Mouse (Mus musculus): ENCODE results near the gene Trappc1. TPM values are rescaled to one million over a fixed set of nuclear protein-coding genes. Genes with fewer than 3 reads are reported as not detected.
A peak's percentile ranks its signal among the peaks of the same experiment; 100 is the strongest.

Trappc1 gene
- polyA plus RNA-seq, 1 experiment: 118 TPM

DNA sequence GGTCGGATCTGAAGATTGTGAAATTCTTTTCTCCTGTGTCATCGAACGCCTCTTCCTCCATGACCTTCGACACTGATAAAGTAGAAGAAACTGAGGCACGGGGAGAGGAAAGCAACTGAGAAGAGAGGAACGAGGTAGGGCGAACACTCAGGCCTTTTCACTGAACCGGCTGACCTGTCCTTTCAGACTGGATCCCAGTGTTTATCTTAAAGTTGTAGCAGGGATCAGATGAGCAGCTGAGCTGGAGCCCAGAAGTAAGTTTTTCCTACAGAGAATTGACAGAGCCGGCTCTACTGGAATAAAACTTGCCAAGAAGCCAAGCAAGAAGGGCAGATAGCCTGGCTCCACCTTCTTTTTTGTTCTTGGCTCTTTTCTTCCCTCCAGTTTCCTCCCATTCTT lies 47.0 kb downstream of the Trappc1 start:
- TF ChIP-seq POLR2A (IDR thresholded peaks at IDR 0.05; ENCODE audit: borderline replicate concordance, extremely low read depth, insufficient read depth, insufficient read length, poor library complexity, severe bottlenecking): no peak
- TF ChIP-seq CTCF (IDR thresholded peaks at IDR 0.05; ENCODE audit: borderline replicate concordance, extremely low read depth, insufficient read depth, insufficient read length): no peak
- DNase-seq (ENCODE audit: low read depth): peak; percentile 39

DNA sequence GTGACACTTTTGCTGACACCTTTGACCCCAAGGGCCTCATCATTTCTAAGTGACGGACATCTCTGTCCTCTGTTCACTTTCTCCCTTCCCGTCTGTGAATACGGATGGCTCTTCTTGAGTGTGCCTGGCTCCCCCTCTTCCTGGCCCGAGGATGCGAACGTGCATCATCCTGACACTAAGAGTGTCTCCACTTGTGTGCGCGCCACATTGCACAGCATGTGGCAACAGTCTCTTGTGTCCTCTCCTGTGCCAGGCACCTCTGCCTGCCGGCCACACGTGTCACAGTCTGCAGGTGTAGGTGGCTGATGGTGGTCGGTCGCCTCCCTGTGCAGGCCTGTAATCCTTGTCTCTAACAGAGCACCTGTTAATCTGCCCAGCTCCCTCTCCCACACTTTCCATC lies 47.8 kb downstream of the Trappc1 start:
- no peak for DNase-seq (ENCODE audit: low read depth)
- TF ChIP-seq CTCF (IDR thresholded peaks at IDR 0.05; ENCODE audit: borderline replicate concordance, extremely low read depth, insufficient read depth, insufficient read length): no peak
- no peak for TF ChIP-seq POLR2A (IDR thresholded peaks at IDR 0.05; ENCODE audit: borderline replicate concordance, extremely low read depth, insufficient read depth, insufficient read length, poor library complexity, severe bottlenecking)

DNA sequence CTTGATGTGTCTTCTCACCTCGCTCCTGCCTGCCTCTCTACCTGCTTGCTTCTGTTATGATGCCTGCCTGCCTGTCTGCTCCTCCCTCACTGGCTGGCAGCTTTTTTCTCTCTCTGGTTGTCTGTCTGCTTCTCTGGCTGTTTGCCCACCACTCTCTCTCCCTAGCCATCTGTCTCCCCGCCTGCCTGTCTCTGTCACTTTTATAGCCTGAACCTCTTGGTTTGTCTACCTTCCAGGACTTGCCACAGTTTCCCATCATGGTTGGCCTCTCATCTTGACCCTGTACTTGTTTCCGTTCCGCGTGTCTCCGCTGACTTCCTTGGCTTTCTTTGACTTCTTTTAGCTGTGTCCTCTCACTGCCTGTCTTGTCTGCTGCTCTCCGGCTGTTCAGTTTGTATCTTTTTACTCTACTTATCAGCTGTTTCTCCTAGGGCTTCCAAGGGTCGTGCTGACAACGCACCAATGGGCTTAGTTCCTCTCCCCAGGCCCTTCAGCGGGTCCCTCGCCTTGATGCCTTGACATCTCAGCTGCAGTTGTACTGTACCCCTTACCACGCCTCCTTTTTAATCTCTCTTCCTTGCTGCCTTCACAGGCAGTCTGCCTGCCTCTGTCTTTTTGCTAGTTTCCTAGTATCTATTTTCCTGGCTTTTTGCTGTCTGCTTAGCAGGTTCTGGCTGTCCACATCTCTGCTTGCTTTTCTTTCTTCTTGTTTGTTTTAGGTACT lies 48.4 kb downstream of the Trappc1 start:
- TF ChIP-seq CTCF (IDR thresholded peaks at IDR 0.05; ENCODE audit: borderline replicate concordance, extremely low read depth, insufficient read depth, insufficient read length) (no peak), POLR2A (IDR thresholded peaks at IDR 0.05; ENCODE audit: borderline replicate concordance, extremely low read depth, insufficient read depth, insufficient read length, poor library complexity, severe bottlenecking) (no peak)
- peak; percentile 90 for DNase-seq (ENCODE audit: low read depth)

DNA sequence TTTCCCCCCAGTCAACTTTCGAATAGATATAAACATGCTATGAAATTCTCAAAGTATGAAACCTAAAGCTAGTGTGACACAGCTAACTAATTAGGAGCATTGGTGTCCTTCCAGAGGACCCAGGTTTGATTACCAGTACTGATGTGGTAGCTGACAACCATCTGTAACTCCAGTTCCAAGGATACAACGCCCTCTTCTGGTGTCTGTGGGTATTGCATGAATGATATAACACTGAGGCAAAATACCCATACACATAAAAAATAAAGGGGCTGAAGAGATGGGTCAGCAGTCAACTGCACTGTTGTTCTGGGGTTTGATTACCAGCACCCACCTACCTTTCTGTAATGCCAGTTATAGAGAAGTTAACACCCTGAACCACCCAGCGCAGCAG lies 49.0 kb downstream of the Trappc1 start:
- TF ChIP-seq CTCF (IDR thresholded peaks at IDR 0.05; ENCODE audit: borderline replicate concordance, extremely low read depth, insufficient read depth, insufficient read length): peak; percentile 40; the same call in 1 of the 2 replicates
- TF ChIP-seq POLR2A (IDR thresholded peaks at IDR 0.05; ENCODE audit: borderline replicate concordance, extremely low read depth, insufficient read depth, insufficient read length, poor library complexity, severe bottlenecking): no peak
- DNase-seq (ENCODE audit: low read depth): peak; percentile 14

DNA sequence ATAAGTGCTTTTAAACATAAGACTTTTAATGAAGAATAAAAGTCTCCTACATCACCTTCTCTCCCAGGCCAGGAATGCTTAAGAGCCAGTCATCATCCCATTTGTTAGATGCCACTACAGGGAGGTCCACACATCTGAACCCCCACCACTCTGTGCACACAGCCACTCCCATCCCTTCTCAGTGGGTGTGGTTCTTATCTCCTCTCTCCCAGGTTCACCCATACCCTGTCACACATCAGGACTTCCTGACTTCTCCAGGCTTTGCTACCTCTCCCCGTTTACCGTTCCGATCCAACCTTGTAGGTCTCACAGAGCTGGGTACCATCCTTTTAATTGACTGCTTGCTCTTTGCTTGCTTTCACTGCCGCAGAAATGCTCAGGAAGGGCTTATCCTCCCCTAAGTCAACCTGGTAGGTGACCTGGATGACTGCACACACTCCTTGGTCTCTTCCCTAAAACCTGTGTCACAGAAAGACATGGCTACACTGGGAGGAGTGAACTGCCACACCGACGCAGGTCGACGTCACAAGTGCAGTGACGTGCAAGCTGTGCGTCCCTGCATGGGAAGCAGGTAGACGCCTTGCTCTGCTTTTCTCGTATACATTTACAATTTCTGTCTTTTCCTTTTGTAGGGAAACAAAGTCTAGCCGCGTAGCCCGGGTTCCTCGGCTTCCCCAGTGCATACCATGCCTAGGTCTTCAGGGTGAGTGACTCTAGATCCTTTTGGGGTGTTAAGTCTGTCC lies 49.6 kb downstream of the Trappc1 start:
- TF ChIP-seq POLR2A (IDR thresholded peaks at IDR 0.05; ENCODE audit: borderline replicate concordance, extremely low read depth, insufficient read depth, insufficient read length, poor library complexity, severe bottlenecking): no peak
- no peak for DNase-seq (ENCODE audit: low read depth)

Other genes starting within 250 kb of the Trappc1 start
- 251 and 319 TPM in 2 replicates for gene Vamp2, start 235.5 kb upstream of the Trappc1 start, polyA plus RNA-seq (2012; rRNA removed)
- 12.2 and 16.3 TPM in 2 replicates for gene Per1, start 228.8 kb upstream of the Trappc1 start, polyA plus RNA-seq (2012; rRNA removed)
- 0.42 and 0.45 TPM in 2 replicates for gene Hes7, start 203.6 kb upstream of the Trappc1 start, polyA plus RNA-seq (2012; rRNA removed)
- gene 9130213A22Rik, start 201.4 kb upstream of the Trappc1 start, polyA plus RNA-seq (2012; rRNA removed): 0.33 and 0.47 TPM in 2 replicates
- gene Aloxe3, start 198.1 kb upstream of the Trappc1 start, polyA plus RNA-seq (2012; rRNA removed): 2.8 and 3.5 TPM in 2 replicates
- 0.13 and 0.23 TPM in 2 replicates for gene Alox12b, start 167.0 kb upstream of the Trappc1 start, polyA plus RNA-seq (2012; rRNA removed)
- gene Alox8, start 126.1 kb upstream of the Trappc1 start, polyA plus RNA-seq (2012; rRNA removed): 0.05 and 0.25 TPM in 2 replicates
- gene Gucy2e, start 86.9 kb upstream of the Trappc1 start, polyA plus RNA-seq (2012; rRNA removed): 0.20 and 0.25 TPM in 2 replicates
- gene Cntrob, start 205 bp upstream of the Trappc1 start, polyA plus RNA-seq (2012; rRNA removed): 42.2 and 54.4 TPM in 2 replicates
- 7.0 and 8.7 TPM in 2 replicates for gene Kcnab3, start 2.3 kb downstream of the Trappc1 start, polyA plus RNA-seq (2012; rRNA removed)
- 82.8 and 115 TPM in 2 replicates for gene Rnf227, start 16.5 kb downstream of the Trappc1 start, polyA plus RNA-seq (2012; rRNA removed)
- gene Chd3, start 45.4 kb downstream of the Trappc1 start, polyA plus RNA-seq (2012; rRNA removed): 321 and 358 TPM in 2 replicates
- 84.1 and 111 TPM in 2 replicates for gene Naa38, start 71.5 kb downstream of the Trappc1 start, polyA plus RNA-seq (2012; rRNA removed)
- 26.7 and 28.7 TPM in 2 replicates for gene Cyb5d1, start 71.7 kb downstream of the Trappc1 start, polyA plus RNA-seq (2012; rRNA removed)
- 5.7 TPM in 2 replicates for gene Tmem88, start 74.3 kb downstream of the Trappc1 start, polyA plus RNA-seq (2012; rRNA removed)
- 12.4 and 38.7 TPM in 2 replicates for gene Kdm6b, start 89.7 kb downstream of the Trappc1 start, polyA plus RNA-seq (2012; rRNA removed)
- 4.7 and 5.2 TPM in 2 replicates for gene Dnah2, start 225.1 kb downstream of the Trappc1 start, polyA plus RNA-seq (2012; rRNA removed)
- gene Efnb3, start 236.2 kb downstream of the Trappc1 start, polyA plus RNA-seq (2012; rRNA removed): 187 and 206 TPM in 2 replicates